Mouse (Mus musculus) Patski (cell line): ENCODE measurements at regions not wholly inside any gene's neighbourhood (a gene's known extent, or its start where the extent isn't known, plus 50 kb on each side); places are given as distances from the start of the nearest gene placed in this dataset.

Experiments
- ATAC-seq: fragments of 100-300 bp; one replicate; pipeline ENCODE4 v1.8.0; 2021
- CTCF ChIA-PET: fragments of 350-600 bp; sonication (Branson Sonifier 250); formaldehyde crosslinking; loops from one replicate; lab custom pipeline; 2022; ENCODE audit warnings: inconsistent platforms; lab: Charles Lee
- POLR2A ChIA-PET: fragments of 350-600 bp; sonication (Branson Sonifier 250); formaldehyde crosslinking; loops from one replicate; lab custom pipeline; 2022; ENCODE audit warnings: antibody characterized with exemption, inconsistent platforms; lab: Charles Lee
- DNase-seq: peaks from one replicate; pipeline ENCODE4 v3.0.0-alpha.2; 2011; ENCODE audit warnings: low read depth, low spot score
- H3K27me3 ChIP-seq: fragments of 371-371 bp; one replicate; pipeline ENCODE4 v1.5.1; 2021
- CTCF ChIP-seq: fragments of 100-300 bp; IDR thresholded peaks from one replicate; pipeline ENCODE4 v1.5.1; 2021
- in situ Hi-C: fragments of 300-500 bp; cut with MboI; formaldehyde crosslinking; loops from 3 replicates; pipeline ENCODE4 v1.11.1; 2018; ENCODE audit warnings: low pct_unique_long_range_greater_than_20kb, mixed read lengths

GRCm38 (mm10) chr9:115646226-115646625 lies 263.0 kb upstream of the Gadl1 start:
- no peak for TF ChIP-seq CTCF
- POLR2A ChIA-PET: no interaction called here
- H3K27me3 ChIP-seq: no peaks in the 10 kb centered on the region
- CTCF ChIA-PET: interaction anchor here (1.0 kb wide), 1 partner anchor 22 kb away, joined by 3 read pairs; no protein-coding TSS in a partner anchor
- no peak for DNase-seq
- in situ Hi-C loops: no loop called here
- no peak for ATAC-seq

- ATAC-seq: no peak
- POLR2A ChIA-PET: no interaction called here
- in situ Hi-C loops: no loop called here
Observed at GRCm38 (mm10) chr9:115651708-115652107, 257.5 kb upstream of the Gadl1 start.

GRCm38 (mm10) chr9:115653116-115653515 lies 256.1 kb upstream of the Gadl1 start:
- CTCF ChIA-PET: no interaction called here

More at GRCm38 (mm10) chr9:115651708-115652107, 257.5 kb upstream of the Gadl1 start:
- no peak for DNase-seq
- CTCF ChIA-PET: no interaction called here
- no peak for TF ChIP-seq CTCF
- H3K27me3 ChIP-seq: no peaks in the 10 kb centered on the region

DNA sequence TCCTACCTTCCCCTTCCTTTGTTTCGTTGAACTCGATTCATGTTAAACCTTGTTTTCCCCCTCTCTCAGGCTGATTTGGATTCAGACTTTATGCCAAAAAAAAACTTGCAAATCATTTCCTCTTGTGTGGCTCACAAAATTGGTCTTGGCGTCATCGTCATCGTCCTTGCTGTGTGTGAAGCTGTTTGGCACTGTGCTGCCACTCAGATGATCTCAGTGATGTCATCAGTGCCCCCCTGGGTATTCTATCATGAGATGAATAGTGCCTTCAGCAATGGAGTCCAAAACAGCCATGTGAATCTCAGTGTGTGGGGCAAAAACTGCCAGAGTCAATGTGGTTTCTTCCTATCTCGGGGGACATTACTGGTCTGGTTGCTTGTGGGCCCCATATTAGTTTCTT lies 254.3 kb upstream of the Gadl1 start:
- DNase-seq (no peak), ATAC-seq (no peak)
- CTCF ChIA-PET: no interaction called here
- in situ Hi-C loops: no loop called here
- H3K27me3 ChIP-seq: no peaks in the 10 kb centered on the region
- TF ChIP-seq CTCF: no peak
- POLR2A ChIA-PET: no interaction called here

More at GRCm38 (mm10) chr9:115653116-115653515, 256.1 kb upstream of the Gadl1 start:
- no peaks in the 10 kb centered on the region for H3K27me3 ChIP-seq
- in situ Hi-C loops: no loop called here
- no peak for ATAC-seq
- TF ChIP-seq CTCF: no peak
- POLR2A ChIA-PET: no interaction called here
- DNase-seq: no peak

GRCm38 (mm10) chr9:115656538-115656937 lies 252.7 kb upstream of the Gadl1 start:
- ATAC-seq: no peak
- H3K27me3 ChIP-seq: no peaks in the 10 kb centered on the region
- ChIA-PET CTCF (no interaction called here), POLR2A (no interaction called here)
- in situ Hi-C loops: no loop called here
- DNase-seq: no peak
- TF ChIP-seq CTCF: no peak

- in situ Hi-C loops: no loop called here
Observed at GRCm38 (mm10) chr9:115656994-115657713, 252.1 kb upstream of the Gadl1 start.

GRCm38 (mm10) chr9:115658477-115658876 lies 250.8 kb upstream of the Gadl1 start:
- no peaks in the 10 kb centered on the region for H3K27me3 ChIP-seq

More at GRCm38 (mm10) chr9:115656994-115657713, 252.1 kb upstream of the Gadl1 start:
- no peak for TF ChIP-seq CTCF
- ChIA-PET CTCF (no interaction called here), POLR2A (no interaction called here)
- H3K27me3 ChIP-seq: no peaks in the 10 kb centered on the region
- ATAC-seq (no peak), DNase-seq (no peak)

GRCm38 (mm10) chr9:115660371-115660770 lies 248.9 kb upstream of the Gadl1 start:
- CTCF ChIA-PET: interaction anchor here (1.2 kb wide), 1 partner anchor 54 kb away, joined by 3 read pairs; no protein-coding TSS in a partner anchor
- in situ Hi-C loops: no loop called here
- POLR2A ChIA-PET: no interaction called here
- TF ChIP-seq CTCF: no peak
- H3K27me3 ChIP-seq: peaks cover 3% of the 10 kb centered on the region
- ATAC-seq (no peak), DNase-seq (no peak)

More at GRCm38 (mm10) chr9:115658477-115658876, 250.8 kb upstream of the Gadl1 start:
- no peak for TF ChIP-seq CTCF
- in situ Hi-C loops: no loop called here
- CTCF ChIA-PET: no interaction called here
- no peak for DNase-seq
- POLR2A ChIA-PET: no interaction called here
- ATAC-seq: no peak

- ATAC-seq (no peak), DNase-seq (peak; percentile 44)
- in situ Hi-C loops: no loop called here
- no peak for TF ChIP-seq CTCF
- ChIA-PET POLR2A (no interaction called here), CTCF (no interaction called here)
- H3K27me3 ChIP-seq: peaks cover 3% of the 10 kb centered on the region
Observed at GRCm38 (mm10) chr9:115661834-115662425, 247.3 kb upstream of the Gadl1 start.

- DNase-seq (no peak), ATAC-seq (no peak)
- peaks cover 3% of the 10 kb centered on the region for H3K27me3 ChIP-seq
- POLR2A ChIA-PET: no interaction called here
- CTCF ChIA-PET: interaction anchor here (0.9 kb wide), 1 partner anchor 13 kb away, joined by 3 read pairs; no protein-coding TSS in a partner anchor
- in situ Hi-C loops: no loop called here
- no peak for TF ChIP-seq CTCF
Observed at GRCm38 (mm10) chr9:115665337-115666004, 243.8 kb upstream of the Gadl1 start.

- H3K27me3 ChIP-seq: peaks cover 3% of the 10 kb centered on the region
- ATAC-seq (no peak), DNase-seq (no peak)
- POLR2A ChIA-PET: no interaction called here
- CTCF ChIA-PET: no interaction called here
- in situ Hi-C loops: no loop called here
- TF ChIP-seq CTCF: no peak
Observed at GRCm38 (mm10) chr9:115666530-115666929, 242.7 kb upstream of the Gadl1 start.
